ENCODE assay signal across 9 mouse cellular contexts in the genomic region with DNA sequence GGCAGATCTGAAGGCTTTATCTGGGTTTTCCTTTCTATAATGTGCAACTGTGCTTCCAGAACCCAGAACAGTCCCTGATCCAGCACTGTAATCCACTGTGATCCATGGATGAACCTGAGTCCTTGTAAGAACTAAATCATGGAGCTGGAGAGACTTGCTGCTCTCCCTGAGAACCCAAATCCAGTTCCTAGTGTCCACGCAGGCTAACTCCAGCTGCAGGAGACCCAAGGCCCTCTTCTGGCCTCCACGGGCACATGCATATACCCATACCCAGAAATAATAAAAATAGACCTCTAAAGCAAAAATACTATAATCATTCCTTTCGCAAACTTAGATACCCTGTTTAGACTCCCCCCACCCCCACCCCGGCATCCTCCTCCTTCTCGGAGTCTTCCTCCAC. TPM values are rescaled to one million over a fixed set of nuclear protein-coding genes. Genes with fewer than 3 reads are reported as not detected.
DNase-seq lines count a peak whose midpoint lies in the region; ATAC-seq and TF ChIP-seq lines count a peak whose summit lies in the region.
"Had no signal": no experiment of that assay in that cellular context is flagged by ENCODE, and none has a peak within 500 bp of the region (broad histone marks: within the 10 kb centered on the region; RNA-seq: fewer than 3 reads in every experiment).

No protein-coding gene starts in this region.

- no peak overlapping the region for H3K27ac ChIP-seq in kidney, embryonic 16.5 days (ENCODE audit: low read length)
- H3K27ac ChIP-seq in MEL (ENCODE audit: control insufficient read depth, low read depth, low read length): no peak overlapping the region; the same call in 1 of the 2 replicates
- peak overlapping the region; percentile 93 for H3K27ac ChIP-seq in forebrain, embryonic 15.5 days (replicated peaks)
- H3K27ac ChIP-seq in midbrain, embryonic 10.5 days (replicated peaks): no peak overlapping the region

- ATAC-seq in kidney, embryonic 16.5 days (ENCODE audit: low FRiP score, low TSS enrichment): no peak
- no peak for ATAC-seq in forebrain, embryonic 15.5 days (replicated peaks)

- DNase-seq in kidney, adult 18-20 months: no peak
- DNase-seq in MEL (ENCODE audit: low read depth, low spot score): peak; percentile 58
- DNase-seq in midbrain, embryonic 10.5 days (ENCODE audit: low spot score): no peak
- no peak for DNase-seq in layer of hippocampus, postnatal 10 days (ENCODE audit: low spot score in 2 of 2)
- no peak for DNase-seq in spleen, postnatal 10 days (ENCODE audit: low spot score in 2 of 2)
- DNase-seq in kidney, adult 8-10 months: no peak
- DNase-seq: cerebellum, postnatal 36 days had no signal

- H3K4me1 ChIP-seq in kidney, embryonic 16.5 days (ENCODE audit: insufficient read depth, low read length): peaks cover 20% of the 10 kb centered on the region
- peaks cover 4 to 20% of the 10 kb centered on the region in 2 experiments; a peak in 3 of 4 replicates for H3K4me1 ChIP-seq in MEL (ENCODE audit: control insufficient read depth in 1 of 2, insufficient read depth in 2 of 2, low read length in 2 of 2)
- peaks cover 54% of the 10 kb centered on the region for H3K4me1 ChIP-seq in forebrain, embryonic 15.5 days
- peaks cover 49% of the 10 kb centered on the region for H3K4me1 ChIP-seq in midbrain, embryonic 10.5 days

- peak; percentile 9 to 20 (median 19); a peak in 2 of 6 replicates for TF ChIP-seq CTCF in MEL (IDR thresholded peaks at IDR 0.05 in 2 of 3, conservative IDR thresholded peaks at IDR 0.05 in 1 of 3; ENCODE audit: control insufficient read depth in 1 of 3, insufficient read depth in 1 of 3, low read depth in 2 of 3, low read length in 3 of 3, poor library complexity in 1 of 3, severe bottlenecking in 1 of 3)

- no peak overlapping the region for H3K9ac ChIP-seq in kidney, embryonic 16.5 days (replicated peaks; ENCODE audit: low read length)
- H3K9ac ChIP-seq in MEL (ENCODE audit: control insufficient read depth, low read depth, low read length, poor library complexity, severe bottlenecking): peak overlapping the region; percentile 59
- peak overlapping the region; percentile 65; the same call in 1 of the 2 replicates for H3K9ac ChIP-seq in forebrain, embryonic 15.5 days (replicated peaks)

- H3K9me3 ChIP-seq in kidney, embryonic 16.5 days (ENCODE audit: low read length): no peaks in the 10 kb centered on the region
- H3K9me3 ChIP-seq in MEL (replicated peaks; ENCODE audit: insufficient read depth, low read length): no peaks in the 10 kb centered on the region
- H3K9me3 ChIP-seq in forebrain, embryonic 15.5 days: no peaks in the 10 kb centered on the region
- H3K9me3 ChIP-seq in midbrain, embryonic 10.5 days (replicated peaks): no peaks in the 10 kb centered on the region

- H3K4me2 ChIP-seq in kidney, embryonic 16.5 days (replicated peaks; ENCODE audit: low read depth, low read length): peak overlapping the region; percentile 91; the same call in 1 of the 2 replicates
- H3K4me2 ChIP-seq in forebrain, embryonic 15.5 days (replicated peaks): peak overlapping the region; percentile 86

- peaks cover 11% of the 10 kb centered on the region for H3K27me3 ChIP-seq in kidney, embryonic 16.5 days (ENCODE audit: insufficient read depth, low read length)
- no peaks in the 10 kb centered on the region for H3K27me3 ChIP-seq in MEL (ENCODE audit: control insufficient read depth in 1 of 2, insufficient read depth in 2 of 2, low read length in 2 of 2)
- 0 out of 2 replicates have a peak, but pooled peaks cover 4% of the 10 kb centered on the region for H3K27me3 ChIP-seq in forebrain, embryonic 15.5 days
- H3K27me3 ChIP-seq in midbrain, embryonic 10.5 days (ENCODE audit: low read depth, poor library complexity, severe bottlenecking): peaks cover 54% of the 10 kb centered on the region

- no peak for TF ChIP-seq POLR2A in MEL (IDR thresholded peaks at IDR 0.05; ENCODE audit: control insufficient read depth in 1 of 2, insufficient read depth in 1 of 2, low read depth in 1 of 2, low read length in 2 of 2, poor library complexity in 1 of 2)

- TF ChIP-seq RAD21 in MEL (IDR thresholded peaks at IDR 0.05; ENCODE audit: low read depth, low read length): no peak; the same call in 1 of the 2 replicates

- H3K4me3 ChIP-seq in kidney, embryonic 16.5 days (ENCODE audit: low read length): no peak overlapping the region
- H3K4me3 ChIP-seq in MEL (ENCODE audit: control insufficient read depth in 1 of 2, insufficient read depth in 1 of 2, low read depth in 2 of 2, low read length in 2 of 2): peak overlapping the region; percentile 70 to 86
- H3K4me3 ChIP-seq in forebrain, embryonic 15.5 days: peak overlapping the region; percentile 56
- H3K4me3 ChIP-seq in midbrain, embryonic 10.5 days: peak overlapping the region; percentile 63

- H3K79me2 ChIP-seq in MEL (ENCODE audit: control insufficient read depth, insufficient read depth, low read length, poor library complexity): peaks cover 3% of the 10 kb centered on the region

- WGBS in kidney, embryonic 16.5 days: 86% methylated on average over 5 of the region's 5 CpGs
- whole genome bisulfite sequencing in forebrain, embryonic 15.5 days: 83% methylated on average over 5 of the region's 5 CpGs
- 85% methylated on average over 5 of the region's 5 CpGs for WGBS in midbrain, embryonic 10.5 days

- no peak for TF ChIP-seq EP300 in MEL (IDR thresholded peaks at IDR 0.05; ENCODE audit: low read depth in 1 of 2, low read length in 2 of 2)

- no peaks in the 10 kb centered on the region; the same call in 1 of the 2 replicates for H3K36me3 ChIP-seq in kidney, embryonic 16.5 days (ENCODE audit: insufficient read depth, low read length)
- peaks cover 0 to 6% of the 10 kb centered on the region in 2 experiments; a peak in 2 of 4 replicates for H3K36me3 ChIP-seq in MEL (ENCODE audit: control insufficient read depth in 1 of 2, insufficient read depth in 2 of 2, low read length in 2 of 2)
- H3K36me3 ChIP-seq in forebrain, embryonic 15.5 days: peaks cover 10% of the 10 kb centered on the region
- H3K36me3 ChIP-seq in midbrain, embryonic 10.5 days: peaks cover 21% of the 10 kb centered on the region

TF ChIP-seq in MEL, 35 proteins besides CTCF, POLR2A, EP300 and RAD21:
- TF ChIP-seq MAZ (IDR thresholded peaks at IDR 0.05; ENCODE audit: low read depth, low read length) (0 out of 2 replicates have a peak, but pooled peaks have one; percentile 14), ZNF384 (IDR thresholded peaks at IDR 0.05; ENCODE audit: low read depth, low read length) (no peak), GABPA (IDR thresholded peaks at IDR 0.05; ENCODE audit: low read depth, low read length) (no peak), RCOR1 (IDR thresholded peaks at IDR 0.05; ENCODE audit: low read depth, low read length) (no peak), SMC3 (IDR thresholded peaks at IDR 0.05; ENCODE audit: low read depth, low read length) (peak; percentile 36), USF1 (IDR thresholded peaks at IDR 0.05; ENCODE audit: low read depth, low read length) (no peak)

RNA-seq across cellular contexts. Expression of gene 4931428F04Rik, which starts 1.4 kb away (rescaled TPM):
- polyA plus RNA-seq in kidney, embryonic 16.5 days (2015; fragmentation: Nextera tagmentation; extraction: Ambion mirVana): 10.5 and 13.4 TPM in 2 replicates
- total RNA-seq in MEL (2012; rRNA removed): 5.6 and 8.2 TPM in 2 replicates
- polyA plus RNA-seq in MEL (2012; ENCODE audit: insufficient read depth in 1 of 2, insufficient read length in 2 of 2, low read depth in 1 of 2, low replicate concordance in 2 of 2, missing spikeins in 1 of 2): 10 to 100 TPM in 1 of 2 experiments, not detected in 1; 13.0 TPM
- polyA plus RNA-seq in forebrain, embryonic 15.5 days (2015; fragmentation: Nextera tagmentation; extraction: Ambion mirVana): 96.2 and 101 TPM in 2 replicates
- polyA plus RNA-seq in midbrain, embryonic 10.5 days (2016; fragmentation: Nextera tagmentation; extraction: Ambion mirVana): 26.4 and 36.8 TPM in 2 replicates
- total RNA-seq in layer of hippocampus, postnatal 10 days (2021): 10 to 100 TPM; 60.0 to 60.5 TPM

RNA-seq across cellular contexts. Expression of gene Exoc3l, which starts 7.7 kb away (rescaled TPM):
- 29.5 and 32.1 TPM in 2 replicates for polyA plus RNA-seq in kidney, embryonic 16.5 days (2015; fragmentation: Nextera tagmentation; extraction: Ambion mirVana)
- 0.56 and 0.69 TPM in 2 replicates for total RNA-seq in MEL (2012; rRNA removed)
- 1 to 10 TPM in 1 of 2 experiments, not detected in 1; 2.0 TPM for polyA plus RNA-seq in MEL (2012; ENCODE audit: insufficient read depth in 1 of 2, insufficient read length in 2 of 2, low read depth in 1 of 2, low replicate concordance in 2 of 2, missing spikeins in 1 of 2)
- 10.1 and 11.9 TPM in 2 replicates for polyA plus RNA-seq in forebrain, embryonic 15.5 days (2015; fragmentation: Nextera tagmentation; extraction: Ambion mirVana)
- polyA plus RNA-seq in midbrain, embryonic 10.5 days (2016; fragmentation: Nextera tagmentation; extraction: Ambion mirVana): 10.2 and 11.4 TPM in 2 replicates
- total RNA-seq in layer of hippocampus, postnatal 10 days (2021): 1 to 10 TPM; 3.7 to 5.9 TPM

RNA-seq across cellular contexts. Expression of gene E2f4, which starts 9.2 kb away (rescaled TPM):
- 90.1 and 108 TPM in 2 replicates for polyA plus RNA-seq in kidney, embryonic 16.5 days (2015; fragmentation: Nextera tagmentation; extraction: Ambion mirVana)
- total RNA-seq in MEL (2012; rRNA removed): 95.9 and 98.5 TPM in 2 replicates
- 100 to 1,000 TPM in 1 of 2 experiments, 10 to 100 TPM in 1; 97.9 to 313 TPM for polyA plus RNA-seq in MEL (2012; ENCODE audit: insufficient read depth in 1 of 2, insufficient read length in 2 of 2, low read depth in 1 of 2, low replicate concordance in 2 of 2, missing spikeins in 1 of 2)
- 44.2 and 48.1 TPM in 2 replicates for polyA plus RNA-seq in forebrain, embryonic 15.5 days (2015; fragmentation: Nextera tagmentation; extraction: Ambion mirVana)
- polyA plus RNA-seq in midbrain, embryonic 10.5 days (2016; fragmentation: Nextera tagmentation; extraction: Ambion mirVana): 117 and 124 TPM in 2 replicates
- total RNA-seq in layer of hippocampus, postnatal 10 days (2021): 10 to 100 TPM; 31.9 to 33.5 TPM

RNA-seq across cellular contexts. Expression of gene Nol3, which starts 12.3 kb away (rescaled TPM):
- 1.2 and 1.4 TPM in 2 replicates for polyA plus RNA-seq in kidney, embryonic 16.5 days (2015; fragmentation: Nextera tagmentation; extraction: Ambion mirVana)
- 0.69 and 0.89 TPM in 2 replicates for total RNA-seq in MEL (2012; rRNA removed)
- polyA plus RNA-seq in MEL (2012; ENCODE audit: insufficient read depth in 1 of 2, insufficient read length in 2 of 2, low read depth in 1 of 2, low replicate concordance in 2 of 2, missing spikeins in 1 of 2): under 1 TPM in 1 of 2 experiments, not detected in 1; 0.63 TPM
- polyA plus RNA-seq in forebrain, embryonic 15.5 days (2015; fragmentation: Nextera tagmentation; extraction: Ambion mirVana): 2.0 and 2.2 TPM in 2 replicates
- 1.4 and 2.3 TPM in 2 replicates for polyA plus RNA-seq in midbrain, embryonic 10.5 days (2016; fragmentation: Nextera tagmentation; extraction: Ambion mirVana)
- 1 to 10 TPM; 3.6 to 3.7 TPM for total RNA-seq in layer of hippocampus, postnatal 10 days (2021)

RNA-seq across cellular contexts. Expression of gene Elmo3, which starts 17.2 kb away (rescaled TPM):
- 13.3 and 13.9 TPM in 2 replicates for polyA plus RNA-seq in kidney, embryonic 16.5 days (2015; fragmentation: Nextera tagmentation; extraction: Ambion mirVana)
- 1.0 and 1.3 TPM in 2 replicates for total RNA-seq in MEL (2012; rRNA removed)
- 1 to 10 TPM in 1 of 2 experiments, not detected in 1; 2.9 TPM for polyA plus RNA-seq in MEL (2012; ENCODE audit: insufficient read depth in 1 of 2, insufficient read length in 2 of 2, low read depth in 1 of 2, low replicate concordance in 2 of 2, missing spikeins in 1 of 2)
- 0.84 and 0.98 TPM in 2 replicates for polyA plus RNA-seq in forebrain, embryonic 15.5 days (2015; fragmentation: Nextera tagmentation; extraction: Ambion mirVana)
- polyA plus RNA-seq in midbrain, embryonic 10.5 days (2016; fragmentation: Nextera tagmentation; extraction: Ambion mirVana): 1.3 and 1.5 TPM in 2 replicates
- 1 to 10 TPM; 1.2 to 2.0 TPM for total RNA-seq in layer of hippocampus, postnatal 10 days (2021)
